Mouse (Mus musculus) cerebellum, adult 2 months (tissue): ENCODE results near the gene Fcgrt. TPM values are rescaled to one million over a fixed set of nuclear protein-coding genes. Genes with fewer than 3 reads are reported as not detected.
"Not testable (repeated sequence)": the region's sequence is repeated elsewhere in the genome, so short reads cannot be mapped to it uniquely, and the experiment has no call there.

Source experiments
- DNase-seq, 2 experiments: peaks; one replicate each; pipeline ENCODE4 v3.0.0; 2021
- H3K27ac ChIP-seq: fragments of 200-500 bp; 2 replicates; pipeline ENCODE4 v1.5.1; 2012; ENCODE audit warnings: low read length, control low read depth, inconsistent platforms; ENCODE audit not compliant: insufficient read depth
- H3K27me3 ChIP-seq: fragments of 200-500 bp; 2 replicates; pipeline ENCODE4 v1.6.1; 2012; ENCODE audit warnings: inconsistent platforms, mild to moderate bottlenecking, low read length, moderate library complexity; ENCODE audit not compliant: control insufficient read depth, insufficient read depth
- H3K4me1 ChIP-seq: fragments of 200-500 bp; 2 replicates; pipeline ENCODE4 v1.6.1; 2011; ENCODE audit warnings: low read length; ENCODE audit not compliant: control insufficient read depth, insufficient read depth
- H3K4me3 ChIP-seq: fragments of 200-500 bp; replicated peaks from 2 replicates; pipeline ENCODE3; 2011; ENCODE audit warnings: mild to moderate bottlenecking, low read depth, low read length, control low read depth; ENCODE audit not compliant: insufficient read depth
- CTCF ChIP-seq: fragments of 200-500 bp; IDR thresholded peaks from 2 replicates; pipeline ENCODE4 v1.5.1; 2011; ENCODE audit warnings: low read depth, mild to moderate bottlenecking, control low read depth, low read length, moderate library complexity, borderline replicate concordance; ENCODE audit not compliant: insufficient read depth
- POLR2A ChIP-seq: fragments of 200-500 bp; IDR thresholded peaks from 2 replicates; pipeline ENCODE4 v1.6.1; 2011; ENCODE audit warnings: low read length, control low read depth, borderline replicate concordance; ENCODE audit not compliant: insufficient read depth
- WGBS: fragments of 180-500 bp; shearing (Covaris S2); methylation state at CpG from one replicate; pipeline ENCODE4 v1.1.7; 2018; 5-methylcytosine and 5-hydroxymethylcytosine counted together
- polyA plus RNA-seq: library from polyadenylated mRNA; depleted of rRNA; stranded (reverse); fragments of >200 nt; gene quantifications from 2 replicates; pipeline ENCODE4 v1.2.3, GENCODE M21; 2012; rRNA removed

The Fcgrt gene
- polyA plus RNA-seq, result 32.1 and 33.7 TPM in 2 replicates

- Histone ChIP-seq H3K27ac (peak within 1 kb of the TSS; percentile 61), H3K4me3 (peak within 1 kb of the TSS; percentile 42), H3K27me3 (no peaks in the 10 kb centered on the region), H3K4me1 (peaks cover 3% of the 10 kb centered on the region; the same call in 1 of the 2 replicates)
- TF ChIP-seq CTCF (no peak), POLR2A (no peak; the same call in 1 of the 2 replicates)
- 17% methylated on average over 7 of the region's 7 CpGs for WGBS
- DNase-seq, result peak; percentile 28 to 63
Observed at GRCm38 (mm10) chr7:45103652-45104180, at the start of gene Fcgrt. Gene Fcgrt (minus strand): TSS chr7:45103851.

GRCm38 (mm10) chr7:45153052-45153451 lies 49.4 kb upstream of the Fcgrt start:
- not testable (repeated sequence) for H3K4me1 ChIP-seq, DNase-seq, H3K27me3 ChIP-seq, H3K4me3 ChIP-seq, H3K27ac ChIP-seq
- 84% methylated on average over 2 of the region's 2 CpGs for WGBS

DNA sequence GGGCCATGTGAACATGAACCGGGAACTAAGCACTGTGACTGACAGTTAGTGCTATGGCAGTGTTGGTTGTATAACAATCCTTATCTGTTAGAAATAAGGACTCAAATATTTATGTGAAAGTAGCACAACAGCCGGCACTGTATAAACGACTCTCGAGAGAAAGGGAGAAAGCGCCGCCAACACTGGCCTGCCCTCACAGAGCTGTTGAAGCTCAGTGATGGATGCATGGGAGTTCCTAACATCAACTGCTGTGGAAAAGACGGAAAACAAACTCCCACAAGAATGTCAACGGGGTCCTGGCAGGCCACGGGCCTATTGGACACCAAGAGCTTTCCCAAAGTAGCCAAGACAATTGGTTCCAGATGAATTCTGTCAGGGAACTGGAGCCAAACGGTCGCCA lies 47.7 kb upstream of the Fcgrt start:
- TF ChIP-seq CTCF (no peak), POLR2A (no peak)
- no peak overlapping the region for H3K27ac ChIP-seq
- DNase-seq, result no peak

DNA sequence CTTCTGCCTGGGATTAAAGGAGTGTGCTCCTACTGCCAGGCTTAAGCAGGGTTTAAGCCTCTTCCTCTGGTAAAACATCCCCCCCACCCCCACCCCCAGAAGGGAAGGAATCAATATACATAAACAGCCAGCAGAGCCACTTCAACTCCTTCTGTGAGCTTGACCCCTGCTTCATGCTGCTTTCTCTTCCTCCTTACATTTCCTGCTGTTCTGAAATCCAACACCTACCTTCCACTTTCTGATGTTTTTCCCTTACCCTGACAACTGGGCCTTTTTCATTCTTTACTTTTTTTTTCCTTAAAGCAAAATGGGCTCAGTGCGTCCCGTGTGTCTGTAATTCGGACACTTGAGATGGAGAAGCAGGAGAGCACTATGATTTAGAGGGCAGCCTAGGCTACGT lies 46.7 kb upstream of the Fcgrt start:
- Histone ChIP-seq H3K4me3 (no peak overlapping the region), H3K27me3 (no peaks in the 10 kb centered on the region), H3K27ac (no peak overlapping the region), H3K4me1 (no peaks in the 10 kb centered on the region)
- no peak for DNase-seq
- TF ChIP-seq CTCF (no peak), POLR2A (no peak)
- WGBS, result 81% methylated on average over 4 of the region's 4 CpGs

More for the DNA sequence above, 47.7 kb upstream of the Fcgrt start:
- Histone ChIP-seq H3K4me1 (no peaks in the 10 kb centered on the region), H3K27me3 (no peaks in the 10 kb centered on the region), H3K4me3 (no peak overlapping the region)
- 65% methylated on average over 11 of the region's 11 CpGs for WGBS

DNA sequence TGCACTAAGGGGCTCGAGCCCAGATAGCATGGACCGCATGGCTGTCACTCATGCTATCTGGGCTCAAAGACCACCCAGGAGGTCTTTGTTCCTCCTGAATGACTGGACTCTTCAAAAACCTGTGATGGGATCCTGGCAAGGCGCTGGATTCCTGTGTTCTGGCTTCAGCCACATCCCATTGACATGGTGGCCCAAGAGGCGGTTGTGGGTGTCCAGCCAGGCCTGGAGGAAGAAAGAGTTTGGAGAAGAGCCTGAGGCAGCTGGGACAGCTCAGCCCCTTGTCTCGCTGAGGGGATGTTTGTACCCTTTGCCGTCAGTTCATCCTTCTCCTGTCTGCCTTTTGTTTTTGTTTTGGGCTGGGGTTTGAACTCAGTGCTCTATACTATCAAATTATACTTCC lies 45.9 kb upstream of the Fcgrt start:
- WGBS, result 44% methylated on average over 6 of the region's 6 CpGs
- Histone ChIP-seq H3K27ac (no peak overlapping the region), H3K4me3 (no peak overlapping the region), H3K27me3 (no peaks in the 10 kb centered on the region), H3K4me1 (no peaks in the 10 kb centered on the region)
- DNase-seq, result no peak
- no peak for TF ChIP-seq POLR2A
- no peak for TF ChIP-seq CTCF

DNA sequence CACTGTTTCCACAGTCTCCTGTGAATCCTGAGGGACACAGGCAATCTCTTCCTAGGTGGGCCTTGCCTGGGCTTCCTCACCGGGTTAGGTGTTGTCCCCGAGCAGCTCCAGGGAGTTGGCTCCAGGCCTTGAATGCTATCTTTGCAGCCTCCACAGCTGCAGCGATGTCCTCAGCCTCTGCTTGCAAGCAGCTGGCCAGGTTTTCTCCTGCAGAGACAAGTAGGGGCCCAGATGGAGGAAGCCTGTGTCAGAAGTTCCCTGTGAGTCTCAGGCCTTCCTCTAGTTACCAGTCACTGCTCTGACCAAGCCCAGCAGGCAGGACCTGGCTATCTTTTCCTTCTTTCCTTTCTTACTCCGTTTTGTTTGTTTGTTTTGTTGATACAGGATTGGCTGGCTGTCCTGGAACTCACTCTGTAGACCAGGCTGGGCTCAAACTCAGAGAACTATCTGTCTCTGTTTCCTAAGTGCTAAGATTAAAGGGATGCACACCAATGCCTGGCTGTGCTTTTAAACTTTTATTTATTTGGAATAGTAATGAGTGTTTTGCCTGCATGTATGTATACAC lies 45.0 kb upstream of the Fcgrt start:
- Histone ChIP-seq H3K4me1 (no peaks in the 10 kb centered on the region), H3K27me3 (no peaks in the 10 kb centered on the region), H3K4me3 (no peak overlapping the region), H3K27ac (no peak overlapping the region)
- no peak for DNase-seq
- TF ChIP-seq CTCF (no peak), POLR2A (no peak)
- 57% methylated on average over 4 of the region's 4 CpGs for WGBS

- DNase-seq, result no peak
- Histone ChIP-seq H3K4me3 (no peak overlapping the region), H3K27ac (no peak overlapping the region), H3K27me3 (no peaks in the 10 kb centered on the region), H3K4me1 (no peaks in the 10 kb centered on the region)
- TF ChIP-seq CTCF (no peak), POLR2A (no peak)
- 90% methylated on average over 11 of the region's 11 CpGs for WGBS
Observed at GRCm38 (mm10) chr7:45147899-45148298, 44.2 kb upstream of the Fcgrt start.

GRCm38 (mm10) chr7:45147267-45147666 lies 43.6 kb upstream of the Fcgrt start:
- Histone ChIP-seq H3K4me1 (no peaks in the 10 kb centered on the region), H3K27ac (no peak overlapping the region), H3K27me3 (no peaks in the 10 kb centered on the region), H3K4me3 (no peak overlapping the region)
- WGBS, result 63% methylated on average over 11 of the region's 11 CpGs
- TF ChIP-seq CTCF (no peak), POLR2A (no peak)
- no peak for DNase-seq
